Mouse (Mus musculus) frontal cortex, postnatal 10 days (tissue): ENCODE measurements around the gene Iqcg.
A peak's percentile ranks its signal among the peaks of the same experiment; 100 is the strongest.

Source experiments
- DNase-seq, 2 experiments: peaks; one replicate each; pipeline ENCODE4 v3.0.0; 2022; ENCODE audit warnings: low spot score in 2 of 2, mixed read lengths in 1 of 2

The Iqcg gene

DNA sequence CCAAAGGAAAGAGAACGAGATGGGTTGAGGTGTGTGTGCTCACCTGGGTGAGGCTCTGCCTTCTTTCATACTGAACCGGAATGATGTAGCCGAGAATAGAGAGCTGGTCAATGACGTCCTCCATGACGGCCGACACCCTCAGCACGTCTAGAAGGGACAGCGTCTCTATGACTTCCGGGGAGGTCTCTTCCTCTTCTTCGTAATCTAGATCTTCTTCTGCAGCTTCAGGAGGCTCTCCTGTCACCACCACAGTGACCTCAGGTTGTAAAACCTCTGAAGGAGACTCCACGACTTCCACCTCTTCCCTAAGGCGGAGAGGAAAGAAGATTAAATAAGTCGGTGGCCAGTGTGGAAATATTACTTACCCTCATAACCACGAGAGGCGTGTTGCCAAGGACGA, 6.2 kb downstream of the Iqcg start:
- DNase-seq: no peak

GRCm38 (mm10) chr16:33048686-33049085, 7.3 kb downstream of the Iqcg start:
- DNase-seq: no peak

- DNase-seq: no peak
Observed at GRCm38 (mm10) chr16:33048004-33048403, 8.0 kb downstream of the Iqcg start.

GRCm38 (mm10) chr16:33043268-33043667, 12.8 kb downstream of the Iqcg start:
- no peak for DNase-seq

DNA sequence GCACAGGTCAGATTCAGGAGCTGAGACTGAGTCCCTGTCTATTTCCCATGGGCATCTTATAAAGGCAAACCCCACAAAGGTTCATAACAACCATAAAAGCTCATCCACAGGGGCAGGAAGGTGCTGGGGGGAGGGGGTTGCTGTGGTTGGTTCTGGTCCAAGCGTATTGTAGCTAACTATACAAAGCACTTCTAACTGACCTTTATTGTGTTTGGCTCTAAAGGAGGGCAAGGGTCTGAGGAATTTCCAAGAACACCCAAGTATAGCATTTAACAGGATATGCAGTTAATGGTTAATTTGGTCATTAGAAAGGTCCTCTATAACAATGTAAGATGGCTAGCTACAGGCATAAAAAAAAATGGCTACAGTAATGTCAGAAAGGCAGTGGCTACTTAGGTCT, 13.3 kb downstream of the Iqcg start:
- no peak for DNase-seq

- no peak for DNase-seq
Observed at GRCm38 (mm10) chr16:33036006-33036405, 20.0 kb downstream of the Iqcg start.

DNA sequence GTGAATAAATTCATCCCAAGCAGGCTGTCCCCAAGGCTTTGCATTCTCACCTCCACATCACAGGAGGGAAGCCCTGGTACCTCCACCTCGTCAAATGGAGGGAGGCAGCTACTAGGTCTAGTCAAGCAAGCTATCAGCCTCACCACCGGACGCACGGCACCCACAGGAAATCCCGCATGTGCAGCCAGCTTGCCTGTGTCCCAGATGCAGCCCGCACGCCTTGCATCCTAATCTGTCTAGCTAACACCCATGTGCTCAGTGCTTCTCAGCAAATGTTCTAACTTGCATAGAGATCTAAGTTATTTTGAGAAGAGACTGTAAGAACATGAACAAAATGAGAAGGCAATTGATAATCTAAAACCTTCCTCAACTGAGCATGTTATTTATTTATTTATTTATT, 29.7 kb downstream of the Iqcg start:
- no peak for DNase-seq

DNA sequence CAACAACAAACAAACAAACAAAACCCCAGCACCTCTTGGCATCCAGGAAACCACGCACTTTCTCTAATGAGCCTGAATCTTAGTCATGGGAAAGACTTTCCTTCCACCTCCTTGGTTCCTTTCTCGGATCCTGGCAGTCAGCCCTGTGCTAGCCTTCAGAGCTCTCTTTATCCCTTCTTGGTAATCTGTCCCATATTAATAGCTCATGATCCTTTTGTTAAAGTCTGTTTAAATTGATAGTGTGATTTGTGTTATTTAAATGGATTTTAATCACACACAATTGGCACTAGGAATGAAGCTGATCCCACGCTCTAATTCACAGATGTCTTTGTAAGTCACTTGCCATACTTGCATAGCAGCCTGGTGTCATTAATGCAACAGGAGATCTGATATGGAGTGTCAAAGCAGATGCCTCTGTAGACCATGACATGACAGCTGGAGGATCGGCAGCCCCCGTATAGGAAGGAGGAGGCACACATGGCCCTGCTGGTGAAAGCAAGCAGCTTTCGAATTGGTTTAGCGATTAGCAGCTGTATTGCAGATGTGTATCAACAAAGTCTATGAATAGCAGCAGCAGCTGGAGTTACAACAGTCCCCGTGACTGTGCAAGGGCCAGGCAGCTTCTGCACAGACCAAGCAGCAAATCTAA, 31.4 kb downstream of the Iqcg start:
- no peak for DNase-seq

GRCm38 (mm10) chr16:33023750-33024149, 32.3 kb downstream of the Iqcg start:
- DNase-seq: peak; percentile 45 to 74

DNA sequence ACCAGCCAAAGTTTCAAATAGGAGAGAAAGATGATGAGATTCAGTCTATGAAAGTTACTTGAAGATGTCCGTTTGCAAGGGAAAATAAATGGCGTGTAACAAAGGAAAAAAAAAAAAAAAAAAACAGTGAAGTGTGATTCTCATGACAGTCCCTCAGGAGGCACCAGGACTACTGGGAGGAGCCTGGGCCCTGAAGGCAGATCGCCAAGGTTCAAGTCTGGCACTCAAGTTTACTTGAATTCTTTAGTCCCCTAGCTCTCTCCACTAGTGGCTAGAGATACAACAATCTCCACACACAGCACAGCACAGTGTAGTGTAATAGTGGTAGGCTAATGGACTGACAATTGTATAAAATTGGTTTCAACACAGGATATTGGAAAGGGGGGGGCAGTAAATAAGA, 34.6 kb downstream of the Iqcg start:
- DNase-seq: no peak

- DNase-seq: no peak
Observed at GRCm38 (mm10) chr16:33019117-33019770, 36.8 kb downstream of the Iqcg start.

DNA sequence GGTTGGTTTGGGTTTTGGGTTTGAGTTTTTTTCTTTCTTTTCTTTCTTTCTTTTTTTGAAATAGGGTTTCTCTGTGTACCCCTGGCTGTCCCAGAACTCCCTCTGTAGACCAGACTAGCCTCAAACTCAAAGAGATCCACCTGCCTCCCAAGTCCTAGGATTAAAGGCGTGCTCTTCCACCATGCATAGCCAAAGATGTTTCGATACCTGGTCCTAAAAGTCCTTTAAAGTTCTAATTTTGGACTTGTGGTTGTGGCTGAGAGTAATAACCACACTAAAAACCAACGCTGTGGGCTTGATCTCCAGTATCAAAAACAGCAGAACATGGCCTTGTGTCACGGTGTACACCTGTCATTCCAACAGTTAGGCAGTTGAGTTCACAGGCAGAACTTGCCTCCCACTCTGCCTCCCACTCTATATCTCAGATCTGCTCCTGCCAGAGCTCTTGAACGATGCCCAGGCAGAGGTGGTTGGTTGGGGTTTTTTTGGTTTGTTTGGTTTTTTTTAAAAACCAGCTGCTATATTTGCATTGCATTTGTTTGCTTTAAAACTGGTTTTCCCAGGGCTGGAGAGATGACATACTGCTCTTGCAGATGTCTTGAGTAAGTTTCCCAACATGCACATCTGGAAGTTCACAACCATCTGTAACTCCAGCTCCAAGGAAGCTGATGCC, 38.2 kb downstream of the Iqcg start:
- no peak for DNase-seq

DNA sequence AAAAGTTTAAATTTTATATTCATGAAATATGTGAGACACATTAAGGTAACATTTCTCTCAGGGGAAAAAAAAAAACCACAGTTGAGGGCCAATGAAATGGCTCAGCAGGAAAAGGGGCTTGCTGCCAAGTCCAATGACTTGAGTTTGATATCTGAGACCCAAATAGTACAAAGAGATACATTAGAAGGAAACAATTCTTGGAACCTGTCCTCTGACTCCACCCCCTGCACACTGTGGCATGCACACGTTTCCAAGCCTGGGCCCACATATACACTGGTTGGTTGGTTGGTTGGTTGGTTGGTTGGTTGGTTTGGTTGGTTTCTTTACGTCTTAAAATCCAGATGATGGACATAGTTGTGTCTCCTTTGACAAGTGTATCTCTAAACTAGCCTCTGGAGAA, 40.0 kb downstream of the Iqcg start:
- DNase-seq: no peak

DNA sequence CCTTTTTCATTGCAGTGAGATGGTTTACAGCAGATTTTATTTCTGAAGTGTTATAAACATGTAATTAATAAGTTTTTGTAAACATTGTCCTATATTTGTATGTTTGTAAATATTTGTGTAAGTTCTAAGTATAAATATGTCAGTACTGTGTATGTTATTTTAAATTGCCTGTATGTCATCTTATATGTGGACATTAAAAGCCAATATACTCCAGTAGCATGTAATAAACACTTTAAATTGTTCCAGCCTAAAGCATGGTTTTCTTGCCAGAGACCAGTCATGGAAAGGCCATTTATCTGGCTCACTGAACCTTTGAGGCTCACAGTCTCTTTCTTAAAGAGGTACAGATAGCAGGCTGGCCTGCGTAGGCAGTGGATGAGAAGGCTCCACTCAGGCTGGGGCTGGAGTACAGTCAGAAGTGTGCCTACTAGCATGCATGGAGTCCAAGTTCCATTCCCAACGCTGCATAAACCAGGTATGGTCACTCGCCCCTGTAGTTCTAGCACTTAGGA, 40.6 kb downstream of the Iqcg start:
- no peak for DNase-seq

DNA sequence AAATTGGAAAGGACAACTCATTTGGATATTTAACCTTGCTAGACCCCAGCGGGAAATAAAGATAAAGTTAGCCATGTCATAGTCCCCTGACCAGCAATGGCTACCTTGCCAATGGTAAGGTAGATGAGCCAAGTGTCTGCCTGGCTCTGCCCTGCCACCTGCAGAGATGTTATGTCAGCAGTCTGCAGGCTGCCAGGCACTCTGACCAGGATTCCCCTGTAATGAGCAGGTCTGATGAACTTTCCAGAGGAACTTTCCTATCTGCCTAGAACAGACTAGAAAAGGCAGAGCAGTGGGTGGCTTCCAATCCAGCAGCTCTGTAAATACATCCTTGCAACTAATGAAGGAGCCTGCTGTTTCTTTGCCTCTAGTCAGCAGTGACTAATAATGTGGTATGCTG, 41.1 kb downstream of the Iqcg start:
- DNase-seq: no peak

- no peak for DNase-seq
Observed at GRCm38 (mm10) chr16:33013801-33014200, 42.2 kb downstream of the Iqcg start.

- DNase-seq: no peak
Observed at GRCm38 (mm10) chr16:33010166-33010565, 45.9 kb downstream of the Iqcg start.

DNA sequence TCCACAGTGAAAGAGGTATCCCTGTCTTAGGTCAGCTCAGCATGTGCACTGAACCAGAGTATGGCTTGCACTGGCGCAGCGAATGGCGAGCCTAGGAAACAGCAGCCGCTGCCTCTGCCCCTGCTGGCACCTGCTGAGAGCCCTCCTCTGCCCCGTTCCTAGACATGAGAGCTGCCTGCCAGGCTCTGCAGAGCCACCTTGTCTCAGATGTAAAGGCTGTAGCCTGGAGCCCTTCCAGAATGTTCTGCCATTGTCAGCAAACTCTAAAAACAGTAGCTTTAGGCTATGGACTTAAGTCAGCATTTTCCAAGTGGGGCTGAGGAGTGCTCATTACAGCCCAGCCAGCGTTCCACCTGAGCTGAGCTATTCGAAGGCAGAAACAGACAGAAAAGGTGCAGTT, 48.6 kb downstream of the Iqcg start:
- no peak for DNase-seq

DNA sequence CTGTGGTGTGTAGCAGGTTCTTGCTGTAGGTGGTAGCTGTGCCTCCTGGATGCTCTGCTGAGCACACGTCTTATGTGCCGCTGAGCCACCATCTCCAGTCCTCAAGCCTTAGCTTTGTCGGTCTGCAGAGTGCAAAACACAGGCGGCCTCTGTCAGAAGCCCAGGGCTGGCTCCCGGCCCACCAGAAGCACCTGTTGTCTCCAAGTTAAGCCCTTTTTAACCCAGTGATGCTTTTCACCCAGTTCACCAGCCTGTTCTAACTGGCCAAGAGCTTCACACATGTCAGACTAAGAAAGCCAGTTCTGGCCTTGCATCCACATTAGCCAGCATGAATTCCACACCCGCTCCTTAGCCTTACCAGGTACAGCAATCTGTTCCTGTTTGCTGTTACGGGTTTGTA, 49.1 kb downstream of the Iqcg start:
- no peak for DNase-seq

DNA sequence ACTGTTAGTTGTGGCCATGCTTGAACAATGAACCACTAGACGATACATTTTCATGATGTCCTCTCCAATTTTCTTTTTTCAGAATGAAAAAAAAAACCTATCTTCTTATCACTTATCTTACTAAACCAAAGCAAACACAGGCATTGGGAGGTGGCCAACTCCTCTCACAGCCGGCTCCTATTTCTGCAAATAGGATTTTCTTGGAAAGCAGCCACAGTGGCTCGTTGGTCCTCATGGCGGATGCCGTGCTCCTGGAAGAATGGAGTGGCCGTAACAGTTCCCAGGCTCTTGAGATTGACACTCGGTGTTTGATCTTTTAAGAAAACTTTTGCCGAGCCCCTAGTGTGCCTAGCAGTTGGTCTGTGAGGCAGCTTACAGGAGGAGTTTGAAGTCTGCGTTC, 50.8 kb downstream of the Iqcg start:
- DNase-seq: no peak

GRCm38 (mm10) chr16:32992158-32992557, 63.9 kb downstream of the Iqcg start:
- DNase-seq: no peak

DNA sequence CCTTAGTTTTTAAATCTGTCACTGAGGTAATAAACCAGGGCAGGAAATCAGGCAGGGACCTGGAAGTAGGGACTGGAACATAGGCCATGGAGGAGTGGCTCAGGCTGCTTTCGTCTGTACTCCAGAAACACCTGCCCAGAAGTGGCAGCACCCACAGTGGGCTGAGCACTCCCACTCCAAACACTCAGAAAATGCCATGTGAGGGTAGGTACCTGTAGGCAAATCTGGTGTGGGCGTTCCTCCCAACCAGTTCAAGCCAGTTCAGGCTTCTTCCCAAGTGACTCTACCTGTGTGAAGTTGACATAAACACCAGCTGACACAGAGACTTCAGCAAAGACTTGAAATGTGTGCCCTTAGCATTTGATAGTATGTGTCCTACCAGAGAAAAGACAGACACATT, 71.4 kb downstream of the Iqcg start:
- no peak for DNase-seq

DNA sequence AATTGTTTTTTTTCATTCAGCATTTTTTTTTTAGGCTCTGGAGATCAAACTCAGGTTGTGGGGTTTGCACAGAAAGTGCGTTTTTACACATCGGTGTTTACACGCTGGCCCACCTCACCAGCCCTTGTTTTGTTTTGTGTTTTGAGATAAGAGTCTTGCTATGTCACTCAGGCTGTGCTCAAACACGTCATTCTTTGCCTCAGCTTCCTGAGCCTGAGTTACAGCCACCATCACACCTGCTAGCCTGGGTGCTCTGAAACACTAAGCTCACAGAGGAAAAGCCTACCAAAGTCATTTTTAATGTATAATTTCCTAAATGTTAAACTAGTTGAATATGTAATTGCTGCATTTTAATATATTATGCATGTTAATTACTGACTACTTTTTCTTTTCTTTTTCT, 74.6 kb downstream of the Iqcg start:
- DNase-seq: no peak
